Mouse (Mus musculus): Measurements from ENCODE around the gene Acvr1c. TPM values are rescaled to one million over a fixed set of nuclear protein-coding genes. Genes with fewer than 3 reads are reported as not detected.

The Acvr1c gene
- polyA plus RNA-seq, 1 experiment from 2014 or later: 0.19 TPM

GRCm38 (mm10) chr2:58316186-58316585 is 41.5 kb downstream of the Acvr1c start:
- H3K27me3 ChIP-seq (ENCODE audit: control insufficient read depth, insufficient read depth, low read length): no peaks in the 10 kb centered on the region
- H3K4me1 ChIP-seq (ENCODE audit: control insufficient read depth, insufficient read depth, low read length): no peaks in the 10 kb centered on the region
- DNase-seq (ENCODE audit: low spot score): no peak
- no peaks in the 10 kb centered on the region for H3K36me3 ChIP-seq (ENCODE audit: control insufficient read depth, insufficient read depth, low read length)
- no peaks in the 10 kb centered on the region for H3K9me3 ChIP-seq (ENCODE audit: control insufficient read depth, low read length)
- no peak overlapping the region for H3K27ac ChIP-seq (ENCODE audit: low read depth, low read length)
- WGBS: 92% methylated on average over 7 of the region's 7 CpGs
- no peak overlapping the region for H3K9ac ChIP-seq (ENCODE audit: low read length)
- no peak overlapping the region for H3K4me2 ChIP-seq (ENCODE audit: low read depth)
- H3K4me3 ChIP-seq (ENCODE audit: low read depth, low read length): no peak overlapping the region
- no peak for ATAC-seq (ENCODE audit: insufficient read depth, low FRiP score, low TSS enrichment)

GRCm38 (mm10) chr2:58309695-58310094 is 48.0 kb downstream of the Acvr1c start:
- H3K4me3 ChIP-seq (ENCODE audit: low read depth, low read length): no peak overlapping the region
- no peak overlapping the region for H3K9ac ChIP-seq (ENCODE audit: low read length)
- no peaks in the 10 kb centered on the region for H3K9me3 ChIP-seq (ENCODE audit: control insufficient read depth, low read length)
- ATAC-seq (ENCODE audit: insufficient read depth, low FRiP score, low TSS enrichment) (no peak), DNase-seq (ENCODE audit: low spot score) (no peak)
- WGBS: 86% methylated on average over 3 of the region's 3 CpGs
- H3K27me3 ChIP-seq (ENCODE audit: control insufficient read depth, insufficient read depth, low read length): no peaks in the 10 kb centered on the region
- no peak overlapping the region for H3K4me2 ChIP-seq (ENCODE audit: low read depth)
- H3K27ac ChIP-seq (ENCODE audit: low read depth, low read length): no peak overlapping the region
- H3K4me1 ChIP-seq (ENCODE audit: control insufficient read depth, insufficient read depth, low read length): no peaks in the 10 kb centered on the region
- no peaks in the 10 kb centered on the region for H3K36me3 ChIP-seq (ENCODE audit: control insufficient read depth, insufficient read depth, low read length)

- 83% methylated on average over 3 of the region's 3 CpGs for WGBS
- no peak overlapping the region for H3K27ac ChIP-seq (ENCODE audit: low read depth, low read length)
- no peaks in the 10 kb centered on the region for H3K9me3 ChIP-seq (ENCODE audit: control insufficient read depth, low read length)
- H3K27me3 ChIP-seq (ENCODE audit: control insufficient read depth, insufficient read depth, low read length): no peaks in the 10 kb centered on the region
- no peak overlapping the region for H3K9ac ChIP-seq (ENCODE audit: low read length)
- H3K4me1 ChIP-seq (ENCODE audit: control insufficient read depth, insufficient read depth, low read length): no peaks in the 10 kb centered on the region
- no peaks in the 10 kb centered on the region for H3K36me3 ChIP-seq (ENCODE audit: control insufficient read depth, insufficient read depth, low read length)
- no peak overlapping the region for H3K4me3 ChIP-seq (ENCODE audit: low read depth, low read length)
- H3K4me2 ChIP-seq (ENCODE audit: low read depth): no peak overlapping the region
- ATAC-seq (ENCODE audit: insufficient read depth, low FRiP score, low TSS enrichment): no peak
- no peak for DNase-seq (ENCODE audit: low spot score)
Measured at GRCm38 (mm10) chr2:58304450-58304849, 53.2 kb downstream of the Acvr1c start.

GRCm38 (mm10) chr2:58289759-58290431 is 67.8 kb downstream of the Acvr1c start:
- Histone ChIP-seq H3K9me3 (ENCODE audit: control insufficient read depth, low read length) (no peaks in the 10 kb centered on the region), H3K27ac (ENCODE audit: low read depth, low read length) (no peak overlapping the region), H3K9ac (ENCODE audit: low read length) (no peak overlapping the region), H3K4me2 (ENCODE audit: low read depth) (no peak overlapping the region), H3K4me3 (ENCODE audit: low read depth, low read length) (no peak overlapping the region), H3K4me1 (ENCODE audit: control insufficient read depth, insufficient read depth, low read length) (no peaks in the 10 kb centered on the region), H3K27me3 (ENCODE audit: control insufficient read depth, insufficient read depth, low read length) (no peaks in the 10 kb centered on the region), H3K36me3 (ENCODE audit: control insufficient read depth, insufficient read depth, low read length) (no peaks in the 10 kb centered on the region)
- ATAC-seq (ENCODE audit: insufficient read depth, low FRiP score, low TSS enrichment) (no peak), DNase-seq (ENCODE audit: low spot score) (no peak)
- WGBS: 32% methylated on average over 9 of the region's 9 CpGs

GRCm38 (mm10) chr2:58289331-58289730 is 68.4 kb downstream of the Acvr1c start:
- no peak overlapping the region for H3K27ac ChIP-seq (ENCODE audit: low read depth, low read length)
- H3K4me3 ChIP-seq (ENCODE audit: low read depth, low read length): no peak overlapping the region
- no peaks in the 10 kb centered on the region for H3K4me1 ChIP-seq (ENCODE audit: control insufficient read depth, insufficient read depth, low read length)
- WGBS: 46% methylated on average over 6 of the region's 6 CpGs
- no peak for DNase-seq (ENCODE audit: low spot score)
- no peaks in the 10 kb centered on the region for H3K9me3 ChIP-seq (ENCODE audit: control insufficient read depth, low read length)
- no peaks in the 10 kb centered on the region for H3K36me3 ChIP-seq (ENCODE audit: control insufficient read depth, insufficient read depth, low read length)
- ATAC-seq (ENCODE audit: insufficient read depth, low FRiP score, low TSS enrichment): no peak
- no peak overlapping the region for H3K9ac ChIP-seq (ENCODE audit: low read length)
- no peaks in the 10 kb centered on the region for H3K27me3 ChIP-seq (ENCODE audit: control insufficient read depth, insufficient read depth, low read length)
- H3K4me2 ChIP-seq (ENCODE audit: low read depth): no peak overlapping the region

GRCm38 (mm10) chr2:58282259-58282910 is 75.3 kb downstream of the Acvr1c start:
- no peaks in the 10 kb centered on the region for H3K4me1 ChIP-seq (ENCODE audit: control insufficient read depth, insufficient read depth, low read length)
- ATAC-seq (ENCODE audit: insufficient read depth, low FRiP score, low TSS enrichment) (peak; percentile 79; the same call in 1 of the 2 replicates), DNase-seq (ENCODE audit: low spot score) (peak; percentile 71)
- no peak overlapping the region for H3K4me3 ChIP-seq (ENCODE audit: low read depth, low read length)
- 59% methylated on average over 8 of the region's 8 CpGs for WGBS
- no peak overlapping the region for H3K9ac ChIP-seq (ENCODE audit: low read length)
- no peak overlapping the region for H3K4me2 ChIP-seq (ENCODE audit: low read depth)
- H3K9me3 ChIP-seq (ENCODE audit: control insufficient read depth, low read length): no peaks in the 10 kb centered on the region
- no peaks in the 10 kb centered on the region for H3K27me3 ChIP-seq (ENCODE audit: control insufficient read depth, insufficient read depth, low read length)
- H3K27ac ChIP-seq (ENCODE audit: low read depth, low read length): no peak overlapping the region
- no peaks in the 10 kb centered on the region for H3K36me3 ChIP-seq (ENCODE audit: control insufficient read depth, insufficient read depth, low read length)

GRCm38 (mm10) chr2:58281046-58281445 is 76.6 kb downstream of the Acvr1c start:
- no peak overlapping the region for H3K9ac ChIP-seq (ENCODE audit: low read length)
- WGBS: 79% methylated on average over 3 of the region's 3 CpGs
- H3K36me3 ChIP-seq (ENCODE audit: control insufficient read depth, insufficient read depth, low read length): no peaks in the 10 kb centered on the region
- H3K27me3 ChIP-seq (ENCODE audit: control insufficient read depth, insufficient read depth, low read length): no peaks in the 10 kb centered on the region
- H3K4me2 ChIP-seq (ENCODE audit: low read depth): no peak overlapping the region
- ATAC-seq (ENCODE audit: insufficient read depth, low FRiP score, low TSS enrichment) (no peak), DNase-seq (ENCODE audit: low spot score) (no peak)
- H3K9me3 ChIP-seq (ENCODE audit: control insufficient read depth, low read length): no peaks in the 10 kb centered on the region
- H3K27ac ChIP-seq (ENCODE audit: low read depth, low read length): no peak overlapping the region
- no peaks in the 10 kb centered on the region for H3K4me1 ChIP-seq (ENCODE audit: control insufficient read depth, insufficient read depth, low read length)
- H3K4me3 ChIP-seq (ENCODE audit: low read depth, low read length): no peak overlapping the region

GRCm38 (mm10) chr2:58279163-58279562 is 78.5 kb downstream of the Acvr1c start:
- WGBS: 86% methylated on average over 5 of the region's 5 CpGs
- H3K4me2 ChIP-seq (ENCODE audit: low read depth): no peak overlapping the region
- DNase-seq (ENCODE audit: low spot score) (no peak), ATAC-seq (ENCODE audit: insufficient read depth, low FRiP score, low TSS enrichment) (no peak)
- H3K4me1 ChIP-seq (ENCODE audit: control insufficient read depth, insufficient read depth, low read length): no peaks in the 10 kb centered on the region
- H3K4me3 ChIP-seq (ENCODE audit: low read depth, low read length): no peak overlapping the region
- H3K36me3 ChIP-seq (ENCODE audit: control insufficient read depth, insufficient read depth, low read length): no peaks in the 10 kb centered on the region
- no peaks in the 10 kb centered on the region for H3K27me3 ChIP-seq (ENCODE audit: control insufficient read depth, insufficient read depth, low read length)
- no peaks in the 10 kb centered on the region for H3K9me3 ChIP-seq (ENCODE audit: control insufficient read depth, low read length)
- no peak overlapping the region for H3K27ac ChIP-seq (ENCODE audit: low read depth, low read length)
- no peak overlapping the region for H3K9ac ChIP-seq (ENCODE audit: low read length)

- no peak overlapping the region for H3K27ac ChIP-seq (ENCODE audit: low read depth, low read length)
- no peak overlapping the region for H3K4me3 ChIP-seq (ENCODE audit: low read depth, low read length)
- DNase-seq (ENCODE audit: low spot score) (no peak), ATAC-seq (ENCODE audit: insufficient read depth, low FRiP score, low TSS enrichment) (no peak)
- H3K36me3 ChIP-seq (ENCODE audit: control insufficient read depth, insufficient read depth, low read length): no peaks in the 10 kb centered on the region
- no peaks in the 10 kb centered on the region for H3K27me3 ChIP-seq (ENCODE audit: control insufficient read depth, insufficient read depth, low read length)
- WGBS: 92% methylated on average over 7 of the region's 7 CpGs
- H3K9me3 ChIP-seq (ENCODE audit: control insufficient read depth, low read length): no peaks in the 10 kb centered on the region
- no peak overlapping the region for H3K9ac ChIP-seq (ENCODE audit: low read length)
- H3K4me1 ChIP-seq (ENCODE audit: control insufficient read depth, insufficient read depth, low read length): no peaks in the 10 kb centered on the region
- H3K4me2 ChIP-seq (ENCODE audit: low read depth): no peak overlapping the region
Measured at GRCm38 (mm10) chr2:58276454-58276853, 81.2 kb downstream of the Acvr1c start.

Measured in neural tube, embryonic 11.5 days (tissue).